Mouse (Mus musculus) erythroblast, embryonic 14.5 days (primary cell): ENCODE measurements around the gene Pde11a. TPM values are rescaled to one million over a fixed set of nuclear protein-coding genes. Genes with fewer than 3 reads are reported as not detected.

Experiments
- H3K27me3 ChIP-seq: 2 replicates; pipeline ENCODE4 v1.6.1; 2012; ENCODE audit warnings: inconsistent platforms; ENCODE audit not compliant: control insufficient read depth
- H3K36me3 ChIP-seq: 2 replicates; pipeline ENCODE4 v1.6.1; 2012; ENCODE audit warnings: mild to moderate bottlenecking, inconsistent platforms; ENCODE audit not compliant: control insufficient read depth
- H3K4me1 ChIP-seq: 2 replicates; pipeline ENCODE4 v1.6.1; 2012; ENCODE audit warnings: inconsistent platforms; ENCODE audit not compliant: control insufficient read depth
- H3K4me3 ChIP-seq: replicated peaks from 2 replicates; pipeline ENCODE3; 2012; ENCODE audit warnings: moderate library complexity, mild to moderate bottlenecking, inconsistent platforms
- H3K9me3 ChIP-seq: 2 replicates; pipeline ENCODE4 v1.6.1; 2012; ENCODE audit warnings: low read length, inconsistent platforms, mixed read lengths; ENCODE audit not compliant: control insufficient read depth
- GATA1 ChIP-seq: IDR thresholded peaks from 2 replicates; pipeline ENCODE4 v1.6.1; 2012; ENCODE audit warnings: low read length, inconsistent platforms, mixed read lengths
- TAL1 ChIP-seq: IDR thresholded peaks from 3 replicates; pipeline ENCODE4 v1.6.1; 2012; ENCODE audit warnings: low read length, inconsistent platforms, mixed read lengths
- polyA plus RNA-seq: library from polyadenylated mRNA; stranded (reverse); fragments of >175 nt; gene quantifications from 2 replicates; pipeline ENCODE4 v1.2.3, GENCODE M21; 2012

Pde11a gene
- polyA plus RNA-seq, 1 experiment, result not detected

GRCm38 (mm10) chr2:76076047-76076446 lies 262.5 kb downstream of the Pde11a start:
- H3K36me3 ChIP-seq, result no peaks in the 10 kb centered on the region
- no peak overlapping the region for H3K4me3 ChIP-seq
- H3K4me1 ChIP-seq, result no peaks in the 10 kb centered on the region
- H3K27me3 ChIP-seq, result no peaks in the 10 kb centered on the region
- H3K9me3 ChIP-seq, result no peaks in the 10 kb centered on the region
- TF ChIP-seq TAL1 (no peak), GATA1 (no peak)

GRCm38 (mm10) chr2:76073079-76073478 lies 265.5 kb downstream of the Pde11a start:
- Histone ChIP-seq H3K4me1 (peaks cover 2% of the 10 kb centered on the region; the same call in 1 of the 2 replicates), H3K36me3 (no peaks in the 10 kb centered on the region), H3K4me3 (no peak overlapping the region), H3K9me3 (no peaks in the 10 kb centered on the region), H3K27me3 (no peaks in the 10 kb centered on the region)
- no peak for TF ChIP-seq TAL1
- no peak for TF ChIP-seq GATA1

- no peaks in the 10 kb centered on the region for H3K9me3 ChIP-seq
- H3K36me3 ChIP-seq, result no peaks in the 10 kb centered on the region
- H3K4me3 ChIP-seq, result no peak overlapping the region
- no peaks in the 10 kb centered on the region for H3K27me3 ChIP-seq
- H3K4me1 ChIP-seq, result peaks cover 2% of the 10 kb centered on the region; the same call in 1 of the 2 replicates
- no peak for TF ChIP-seq GATA1
- TF ChIP-seq TAL1, result no peak
Measured at GRCm38 (mm10) chr2:76070432-76071306, 267.9 kb downstream of the Pde11a start.

DNA sequence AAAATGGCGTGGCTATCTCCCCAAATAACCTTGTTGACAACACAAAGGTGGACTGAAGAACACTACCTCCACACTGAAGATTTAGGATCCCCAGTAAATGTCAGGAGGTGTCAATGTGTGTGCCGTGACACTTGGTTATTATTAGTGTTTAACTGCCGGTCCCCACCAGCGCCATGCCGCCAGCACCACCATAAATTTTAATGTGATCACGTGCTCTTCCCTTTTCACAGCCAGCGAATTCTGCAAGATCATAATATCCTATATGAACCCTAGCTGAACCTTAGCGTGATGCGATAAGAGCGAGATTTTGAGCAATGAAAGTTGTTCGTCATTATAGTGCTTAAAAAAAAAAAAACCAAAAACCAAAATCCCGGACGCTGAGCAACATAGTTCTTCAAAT lies 269.3 kb downstream of the Pde11a start:
- H3K4me3 ChIP-seq, result no peak overlapping the region
- H3K4me1 ChIP-seq, result peaks cover 2% of the 10 kb centered on the region; the same call in 1 of the 2 replicates
- H3K27me3 ChIP-seq, result no peaks in the 10 kb centered on the region
- no peak for TF ChIP-seq GATA1
- no peak for TF ChIP-seq TAL1
- H3K9me3 ChIP-seq, result no peaks in the 10 kb centered on the region
- H3K36me3 ChIP-seq, result no peaks in the 10 kb centered on the region

- no peak for TF ChIP-seq TAL1
- no peak for TF ChIP-seq GATA1
- no peaks in the 10 kb centered on the region for H3K27me3 ChIP-seq
- no peaks in the 10 kb centered on the region for H3K36me3 ChIP-seq
- H3K4me3 ChIP-seq, result no peak overlapping the region
- H3K4me1 ChIP-seq, result peaks cover 2% of the 10 kb centered on the region; the same call in 1 of the 2 replicates
- H3K9me3 ChIP-seq, result no peaks in the 10 kb centered on the region
Measured at GRCm38 (mm10) chr2:76068155-76068554, 270.4 kb downstream of the Pde11a start.

DNA sequence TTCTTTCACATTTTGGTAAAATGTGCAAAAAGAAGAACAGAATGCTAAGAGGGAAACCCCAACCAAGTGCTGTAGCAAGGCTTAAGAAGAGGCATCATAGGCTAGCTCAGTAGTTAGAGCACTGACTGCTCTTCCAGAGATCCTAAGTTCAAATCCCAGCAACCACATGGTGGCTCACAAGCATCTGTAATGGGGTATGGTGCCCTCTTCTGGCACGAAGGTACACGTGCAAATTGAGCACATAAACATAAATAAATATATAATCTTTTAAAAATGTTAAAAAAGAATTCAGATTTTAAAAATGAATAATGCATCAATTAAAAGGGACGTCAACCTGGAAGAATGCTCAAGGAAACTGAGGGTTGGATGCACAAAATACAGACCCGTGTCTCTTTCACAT lies 271.4 kb downstream of the Pde11a start:
- Histone ChIP-seq H3K4me3 (no peak overlapping the region), H3K9me3 (no peaks in the 10 kb centered on the region), H3K27me3 (no peaks in the 10 kb centered on the region), H3K4me1 (peaks cover 2% of the 10 kb centered on the region; the same call in 1 of the 2 replicates), H3K36me3 (no peaks in the 10 kb centered on the region)
- TF ChIP-seq GATA1, result no peak
- no peak for TF ChIP-seq TAL1

DNA sequence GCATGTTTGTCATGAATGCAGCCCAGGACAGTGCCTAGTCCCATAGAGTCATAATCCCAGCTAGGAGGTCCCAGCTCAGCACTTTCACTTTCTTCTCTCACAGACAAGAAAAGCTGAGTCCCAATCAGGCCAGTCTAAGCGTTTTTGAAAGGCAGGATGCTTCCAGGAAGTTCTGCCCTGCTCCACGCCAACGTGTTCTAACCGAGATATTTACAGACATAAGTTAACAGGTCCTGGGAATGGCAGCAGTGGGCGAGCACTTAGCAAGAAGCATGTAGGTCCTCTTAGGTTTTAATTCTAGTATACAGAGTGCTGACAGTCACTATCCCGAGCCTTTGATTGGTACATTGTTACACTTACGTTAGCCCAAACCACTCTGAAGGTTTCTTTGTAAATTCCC lies 273.3 kb downstream of the Pde11a start:
- H3K4me1 ChIP-seq, result peaks cover under 1% of the 10 kb centered on the region; the same call in 1 of the 2 replicates
- TF ChIP-seq GATA1, result no peak
- TF ChIP-seq TAL1, result no peak
- no peaks in the 10 kb centered on the region for H3K36me3 ChIP-seq
- no peaks in the 10 kb centered on the region for H3K9me3 ChIP-seq
- H3K27me3 ChIP-seq, result no peaks in the 10 kb centered on the region
- no peak overlapping the region for H3K4me3 ChIP-seq

- H3K36me3 ChIP-seq, result no peaks in the 10 kb centered on the region
- TF ChIP-seq GATA1, result no peak
- no peak for TF ChIP-seq TAL1
- no peaks in the 10 kb centered on the region for H3K9me3 ChIP-seq
- H3K27me3 ChIP-seq, result no peaks in the 10 kb centered on the region
- H3K4me3 ChIP-seq, result no peak overlapping the region
- no peaks in the 10 kb centered on the region for H3K4me1 ChIP-seq
Measured at GRCm38 (mm10) chr2:76064078-76064477, 274.5 kb downstream of the Pde11a start.

GRCm38 (mm10) chr2:76060207-76060606 lies 278.4 kb downstream of the Pde11a start:
- no peak overlapping the region for H3K4me3 ChIP-seq
- no peaks in the 10 kb centered on the region for H3K36me3 ChIP-seq
- no peaks in the 10 kb centered on the region for H3K27me3 ChIP-seq
- H3K9me3 ChIP-seq, result no peaks in the 10 kb centered on the region
- no peaks in the 10 kb centered on the region for H3K4me1 ChIP-seq
- TF ChIP-seq TAL1 (no peak), GATA1 (no peak)
